Mouse (Mus musculus) brain, embryonic 14.5 days (tissue): ENCODE results near the gene Kyat3.

Experiments used
- CTCF ChIP-seq: fragments of 200-500 bp; IDR thresholded peaks from 2 replicates; pipeline ENCODE4 v1.5.1; 2012; ENCODE audit warnings: inconsistent platforms, mild to moderate bottlenecking, moderate library complexity, borderline replicate concordance; ENCODE audit not compliant: insufficient read depth, insufficient read length; ENCODE audit errors: extremely low read depth
- POLR2A ChIP-seq: fragments of 200-500 bp; IDR thresholded peaks from 2 replicates; pipeline ENCODE4 v1.6.1; 2012; ENCODE audit warnings: mild to moderate bottlenecking, inconsistent platforms, borderline replicate concordance; ENCODE audit not compliant: poor library complexity, insufficient read depth, insufficient read length, severe bottlenecking; ENCODE audit errors: extremely low read depth

GRCm38 (mm10) chr3:142760356-142760755 is 59.5 kb downstream of the Kyat3 start:
- TF ChIP-seq POLR2A (no peak), CTCF (no peak)
